Mouse (Mus musculus) thymus, postnatal 4 days (tissue): ENCODE measurements around the gene Gm20388.

Source experiments
- DNase-seq: peaks from one replicate; pipeline ENCODE4 v3.0.0; 2021

Gm20388 gene

GRCm38 (mm10) chr8:123866971-123867370 is 3956.3 kb downstream of the Gm20388 start:
- no peak for DNase-seq

GRCm38 (mm10) chr8:123872048-123872447 is 3961.4 kb downstream of the Gm20388 start:
- no peak for DNase-seq

- DNase-seq = no peak
These were observed 3962.7 kb downstream of the Gm20388 start for GRCm38 (mm10) chr8:123873364-123873763.

GRCm38 (mm10) chr8:123874324-123874723 is 3963.7 kb downstream of the Gm20388 start:
- DNase-seq = no peak

GRCm38 (mm10) chr8:123877865-123878264 is 3967.2 kb downstream of the Gm20388 start:
- no peak for DNase-seq

GRCm38 (mm10) chr8:123880271-123880670 is 3969.6 kb downstream of the Gm20388 start:
- DNase-seq = no peak

GRCm38 (mm10) chr8:123880821-123881350 is 3970.2 kb downstream of the Gm20388 start:
- no peak for DNase-seq

GRCm38 (mm10) chr8:123882412-123882811 is 3971.8 kb downstream of the Gm20388 start:
- DNase-seq = no peak

- DNase-seq = no peak
These were observed 3972.5 kb downstream of the Gm20388 start for GRCm38 (mm10) chr8:123883094-123883493.

- DNase-seq = no peak
These were observed 3974.3 kb downstream of the Gm20388 start for GRCm38 (mm10) chr8:123884721-123885565.

- DNase-seq = no peak
These were observed 3976.5 kb downstream of the Gm20388 start for GRCm38 (mm10) chr8:123887163-123887562.

- no peak for DNase-seq
These were observed 3977.3 kb downstream of the Gm20388 start for GRCm38 (mm10) chr8:123887956-123888355.

GRCm38 (mm10) chr8:123889797-123890196 is 3979.2 kb downstream of the Gm20388 start:
- no peak for DNase-seq

- DNase-seq = peak; percentile 28
These were observed 3980.6 kb downstream of the Gm20388 start for GRCm38 (mm10) chr8:123891271-123891670.

GRCm38 (mm10) chr8:123891883-123892585 is 3981.4 kb downstream of the Gm20388 start:
- DNase-seq = peak; percentile 15

GRCm38 (mm10) chr8:123892586-123893155 is 3982.0 kb downstream of the Gm20388 start:
- DNase-seq = no peak

- no peak for DNase-seq
These were observed 3982.8 kb downstream of the Gm20388 start for GRCm38 (mm10) chr8:123893413-123893812.

GRCm38 (mm10) chr8:123894502-123895097 is 3984.0 kb downstream of the Gm20388 start, which contains the start of gene Acta1:
TSS of gene Acta1 (minus strand) at chr8:123894751.
- DNase-seq = no peak

GRCm38 (mm10) chr8:123895230-123895629 is 3984.6 kb downstream of the Gm20388 start:
- DNase-seq = no peak

GRCm38 (mm10) chr8:123895680-123896365 is 3985.2 kb downstream of the Gm20388 start:
- DNase-seq = no peak

GRCm38 (mm10) chr8:123896366-123896761 is 3985.7 kb downstream of the Gm20388 start:
- no peak for DNase-seq

- DNase-seq = no peak
These were observed 3986.1 kb downstream of the Gm20388 start for GRCm38 (mm10) chr8:123896774-123897173.
